Mouse (Mus musculus) retina, postnatal 1 day (tissue): ENCODE measurements around the gene Asb14.
"Not testable (repeated sequence)": the region's sequence is repeated elsewhere in the genome, so short reads cannot be mapped to it uniquely, and the experiment has no call there.

ENCODE experiments used
- DNase-seq: peaks from one replicate; pipeline ENCODE4 v3.0.0-alpha.2; 2012

Gene Asb14

GRCm38 (mm10) chr14:26894392-26894791, at the start of gene Asb14:
Gene Asb14, plus strand, starts transcription at chr14:26894557.
- DNase-seq, result no peak

- no peak for DNase-seq
Measured at GRCm38 (mm10) chr14:26853053-26853452, 41.3 kb upstream of the Asb14 start.

GRCm38 (mm10) chr14:26854066-26854465, 40.3 kb upstream of the Asb14 start:
- no peak for DNase-seq

- DNase-seq, result no peak
Measured at GRCm38 (mm10) chr14:26858364-26858763, 36.0 kb upstream of the Asb14 start.

- no peak for DNase-seq
Measured at GRCm38 (mm10) chr14:26859024-26859423, 35.3 kb upstream of the Asb14 start.

- peak; percentile 11 for DNase-seq
Measured at GRCm38 (mm10) chr14:26867356-26867755, 27.0 kb upstream of the Asb14 start.

- DNase-seq, result no peak
Measured at GRCm38 (mm10) chr14:26868299-26868698, 26.1 kb upstream of the Asb14 start.

- no peak for DNase-seq
Measured at GRCm38 (mm10) chr14:26878756-26879155, 15.6 kb upstream of the Asb14 start.

- no peak for DNase-seq
Measured at GRCm38 (mm10) chr14:26879976-26880375, 14.4 kb upstream of the Asb14 start.

GRCm38 (mm10) chr14:26881700-26882099, 12.7 kb upstream of the Asb14 start:
- no peak for DNase-seq

GRCm38 (mm10) chr14:26887244-26887643, 7.1 kb upstream of the Asb14 start:
- peak; percentile 11 for DNase-seq

GRCm38 (mm10) chr14:26890777-26891176, 3.6 kb upstream of the Asb14 start:
- DNase-seq, result no peak

GRCm38 (mm10) chr14:26899490-26899889, 5.1 kb downstream of the Asb14 start:
- DNase-seq, result no peak

GRCm38 (mm10) chr14:26900893-26901292, 6.5 kb downstream of the Asb14 start:
- DNase-seq, result no peak

- DNase-seq, result no peak
Measured at GRCm38 (mm10) chr14:26907401-26907800, 13.0 kb downstream of the Asb14 start.

- DNase-seq, result not testable (repeated sequence)
Measured at GRCm38 (mm10) chr14:26910461-26910860, 16.1 kb downstream of the Asb14 start.

- no peak for DNase-seq
Measured at GRCm38 (mm10) chr14:26911201-26911600, 16.8 kb downstream of the Asb14 start.

GRCm38 (mm10) chr14:26911826-26912225, 17.5 kb downstream of the Asb14 start:
- peak; percentile 6 for DNase-seq

GRCm38 (mm10) chr14:26913681-26914268, 19.4 kb downstream of the Asb14 start:
- DNase-seq, result peak; percentile 92

- DNase-seq, result no peak
Measured at GRCm38 (mm10) chr14:26919310-26919709, 25.0 kb downstream of the Asb14 start.

- no peak for DNase-seq
Measured at GRCm38 (mm10) chr14:26923702-26924421, 29.5 kb downstream of the Asb14 start.

- DNase-seq, result no peak
Measured at GRCm38 (mm10) chr14:26934891-26935290, 40.5 kb downstream of the Asb14 start.

- no peak for DNase-seq
Measured at GRCm38 (mm10) chr14:26935558-26935957, 41.2 kb downstream of the Asb14 start.

GRCm38 (mm10) chr14:26956139-26956538, 61.8 kb downstream of the Asb14 start:
- not testable (repeated sequence) for DNase-seq

GRCm38 (mm10) chr14:26960518-26960917, 66.2 kb downstream of the Asb14 start:
- DNase-seq, result no peak
